Mouse (Mus musculus) heart, embryonic 13.5 days (tissue): ENCODE results near the gene Pnkp. TPM values are rescaled to one million over a fixed set of nuclear protein-coding genes. Genes with fewer than 3 reads are reported as not detected.

Experiments
- ATAC-seq: fragments of 200-750 bp; cut with Nextera tagmentation; 2 replicates; pipeline ENCODE4 v1.8.0; 2017; ENCODE audit warnings: moderate TSS enrichment; ENCODE audit not compliant: insufficient number of reproducible peaks, low FRiP score, low TSS enrichment; ENCODE audit errors: extremely low read depth
- H3K27ac ChIP-seq: fragments of 300-500 bp; sonication (generic); replicated peaks from 2 replicates; pipeline ENCODE4 v1.5.1; 2015; ENCODE audit warnings: moderate library complexity, mild to moderate bottlenecking, inconsistent platforms
- H3K27me3 ChIP-seq: fragments of 300-500 bp; sonication (generic); replicated peaks from 2 replicates; pipeline ENCODE4 v1.6.1; 2015; ENCODE audit warnings: mild to moderate bottlenecking, inconsistent platforms
- H3K36me3 ChIP-seq: fragments of 300-500 bp; sonication (generic); 2 replicates; pipeline ENCODE4 v1.6.1; 2015; ENCODE audit warnings: mild to moderate bottlenecking, inconsistent platforms
- H3K4me1 ChIP-seq: fragments of 300-500 bp; sonication (generic); 2 replicates; pipeline ENCODE4 v1.6.1; 2015; ENCODE audit warnings: inconsistent platforms
- H3K4me2 ChIP-seq: fragments of 300-500 bp; sonication (generic); 2 replicates; pipeline ENCODE4 v1.6.1; 2015; ENCODE audit warnings: inconsistent platforms, mild to moderate bottlenecking, moderate library complexity
- H3K4me3 ChIP-seq: fragments of 300-500 bp; sonication (generic); 2 replicates; pipeline ENCODE4 v1.5.1; 2015; ENCODE audit warnings: moderate library complexity, mild to moderate bottlenecking, inconsistent platforms
- H3K9ac ChIP-seq: fragments of 300-500 bp; sonication (generic); 2 replicates; pipeline ENCODE4 v1.6.1; 2015; ENCODE audit warnings: inconsistent platforms, mild to moderate bottlenecking, moderate library complexity
- H3K9me3 ChIP-seq: fragments of 300-500 bp; sonication (generic); 2 replicates; pipeline ENCODE4 v1.6.1; 2016; ENCODE audit warnings: inconsistent platforms
- WGBS: fragments of 180-500 bp; shearing (Covaris S2); methylation state at CpG from one replicate; pipeline ENCODE4 v1.1.7; 2015; ENCODE audit warnings: mixed read lengths; 5-methylcytosine and 5-hydroxymethylcytosine counted together
- polyA plus RNA-seq: library from polyadenylated mRNA; unstranded; fragments of >200 nt; fragmentation: Nextera tagmentation; extraction: Ambion mirVana; gene quantifications from 2 replicates; pipeline ENCODE4 v1.2.1, GENCODE M21; 2015

Pnkp gene
- polyA plus RNA-seq, 1 experiment from 2014 or later = 24.0 TPM

DNA sequence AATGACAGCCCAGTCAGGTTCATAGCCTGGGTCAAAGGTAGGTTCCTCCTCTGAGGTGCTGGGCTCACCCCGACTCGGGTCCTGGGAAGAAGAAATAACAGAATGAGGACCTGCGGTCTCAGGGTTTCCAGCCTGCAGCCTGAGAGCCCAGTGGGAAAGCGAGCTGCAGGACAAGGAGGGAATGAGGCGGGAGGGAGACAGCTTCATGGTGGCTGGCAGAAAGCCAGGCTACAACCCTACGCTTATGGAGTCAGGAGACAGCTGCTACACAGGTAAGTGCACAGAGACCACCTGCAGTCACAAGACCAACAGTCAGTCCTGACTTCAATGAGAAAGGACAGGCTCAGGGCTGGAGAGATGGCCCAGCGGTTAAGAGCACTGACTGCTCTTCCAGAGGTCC is 10.1 kb upstream of the Pnkp start:
- no peak overlapping the region for H3K4me2 ChIP-seq
- H3K27ac ChIP-seq = no peak overlapping the region
- peaks cover 25% of the 10 kb centered on the region for H3K4me1 ChIP-seq
- WGBS = 90% methylated on average over 7 of the region's 7 CpGs
- peak overlapping the region; percentile 8; the same call in 1 of the 2 replicates for H3K4me3 ChIP-seq
- H3K9me3 ChIP-seq = no peaks in the 10 kb centered on the region
- H3K9ac ChIP-seq = no peak overlapping the region
- no peak for ATAC-seq
- H3K27me3 ChIP-seq = 0 out of 2 replicates have a peak, but pooled peaks cover 5% of the 10 kb centered on the region
- H3K36me3 ChIP-seq = peaks cover 59% of the 10 kb centered on the region

GRCm38 (mm10) chr7:44847772-44848171 is 9.2 kb upstream of the Pnkp start:
- WGBS = 72% methylated on average over 5 of the region's 5 CpGs

GRCm38 (mm10) chr7:44848561-44849415 is 8.2 kb upstream of the Pnkp start, which contains the start of the genes Akt1s1 and Tbc1d17:
Gene Akt1s1 (plus strand): TSS chr7:44848991.
Gene Tbc1d17 (minus strand): TSS chr7:44849079.
- H3K36me3 ChIP-seq = peaks cover 53% of the 10 kb centered on the region
- ATAC-seq = peak; percentile 81
- under 1% methylated on average over 54 of the region's 54 CpGs for WGBS

More at GRCm38 (mm10) chr7:44847772-44848171, 9.2 kb upstream of the Pnkp start:
- ATAC-seq = no peak
- H3K27ac ChIP-seq = peak overlapping the region; percentile 99; the same call in 1 of the 2 replicates
- no peaks in the 10 kb centered on the region for H3K27me3 ChIP-seq
- peak overlapping the region; percentile 96 for H3K4me2 ChIP-seq
- peak overlapping the region; percentile 82 for H3K4me3 ChIP-seq
- peak overlapping the region; percentile 94 for H3K9ac ChIP-seq
- H3K4me1 ChIP-seq = peaks cover 32% of the 10 kb centered on the region
- H3K36me3 ChIP-seq = peaks cover 58% of the 10 kb centered on the region
- H3K9me3 ChIP-seq = no peaks in the 10 kb centered on the region

GRCm38 (mm10) chr7:44849416-44850111 is 7.4 kb upstream of the Pnkp start:
- peak; percentile 53; the same call in 1 of the 2 replicates for ATAC-seq
- peaks cover 47% of the 10 kb centered on the region for H3K4me1 ChIP-seq
- H3K9me3 ChIP-seq = no peaks in the 10 kb centered on the region
- H3K4me2 ChIP-seq = peak overlapping the region; percentile 96
- H3K27me3 ChIP-seq = no peaks in the 10 kb centered on the region
- WGBS = under 1% methylated on average over 41 of the region's 41 CpGs
- H3K27ac ChIP-seq = peak overlapping the region; percentile 99
- H3K9ac ChIP-seq = peak overlapping the region; percentile 94
- H3K36me3 ChIP-seq = peaks cover 46% of the 10 kb centered on the region
- H3K4me3 ChIP-seq = peak overlapping the region; percentile 82

More at GRCm38 (mm10) chr7:44848561-44849415, 8.2 kb upstream of the Pnkp start, which contains the start of the genes Akt1s1 and Tbc1d17:
- Histone ChIP-seq H3K4me2 (peak within 1 kb of the TSS; percentile 96), H3K27me3 (no peaks in the 10 kb centered on the region), H3K9me3 (no peaks in the 10 kb centered on the region), H3K9ac (peak within 1 kb of the TSS; percentile 94), H3K27ac (peak within 1 kb of the TSS; percentile 99), H3K4me3 (peak within 1 kb of the TSS; percentile 82), H3K4me1 (peaks cover 42% of the 10 kb centered on the region)

- under 1% methylated on average over 33 of the region's 33 CpGs for WGBS
- peak overlapping the region; percentile 96 for H3K4me2 ChIP-seq
- H3K36me3 ChIP-seq = peaks cover 40% of the 10 kb centered on the region
- ATAC-seq = no peak
- no peaks in the 10 kb centered on the region for H3K27me3 ChIP-seq
- H3K9me3 ChIP-seq = no peaks in the 10 kb centered on the region
- peak overlapping the region; percentile 99 for H3K27ac ChIP-seq
- peaks cover 52% of the 10 kb centered on the region for H3K4me1 ChIP-seq
- peak overlapping the region; percentile 82 for H3K4me3 ChIP-seq
- peak overlapping the region; percentile 94 for H3K9ac ChIP-seq
These were observed 6.8 kb upstream of the Pnkp start for GRCm38 (mm10) chr7:44850146-44850545.

- WGBS = 69% methylated on average over 8 of the region's 8 CpGs
- H3K27me3 ChIP-seq = no peaks in the 10 kb centered on the region
- H3K9me3 ChIP-seq = no peaks in the 10 kb centered on the region
- no peak for ATAC-seq
- peak overlapping the region; percentile 99 for H3K27ac ChIP-seq
- H3K36me3 ChIP-seq = peaks cover 31% of the 10 kb centered on the region
- peak overlapping the region; percentile 96 for H3K4me2 ChIP-seq
- H3K4me3 ChIP-seq = peak overlapping the region; percentile 82
- H3K9ac ChIP-seq = peak overlapping the region; percentile 94
- peaks cover 61% of the 10 kb centered on the region for H3K4me1 ChIP-seq
These were observed 5.9 kb upstream of the Pnkp start for GRCm38 (mm10) chr7:44850789-44851624.

DNA sequence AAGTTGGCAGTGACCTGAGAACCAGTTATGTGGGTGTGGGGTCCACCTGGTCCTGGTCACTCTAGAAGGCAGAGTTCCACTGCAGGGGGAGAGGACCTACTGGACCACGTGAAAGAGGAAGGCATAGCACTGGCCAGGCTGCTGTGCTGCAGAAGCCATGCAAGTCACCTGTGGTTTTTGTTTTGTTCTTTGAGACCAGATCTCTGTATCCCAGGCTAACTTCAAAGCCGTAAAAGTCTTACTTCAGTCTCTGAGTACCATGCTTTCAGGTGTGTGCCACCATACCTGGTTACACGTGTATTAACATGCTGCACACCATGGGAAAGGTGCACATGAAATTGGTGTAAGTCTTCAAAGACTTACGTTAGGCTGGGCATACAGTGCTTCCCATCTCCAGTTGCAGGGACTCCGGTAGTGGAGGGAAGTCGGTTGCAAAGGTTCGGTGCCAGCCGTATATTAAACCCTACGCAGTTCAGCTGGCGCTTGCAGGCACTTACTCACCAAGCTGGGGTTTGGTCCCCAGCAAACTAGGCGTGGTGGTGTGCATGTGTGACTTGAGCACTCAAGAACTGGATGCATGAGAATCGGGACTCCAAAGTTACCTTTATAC is 5.2 kb upstream of the Pnkp start:
- Histone ChIP-seq H3K4me2 (peak overlapping the region; percentile 96), H3K36me3 (peaks cover 24% of the 10 kb centered on the region), H3K27ac (no peak overlapping the region; the same call in 1 of the 2 replicates), H3K27me3 (no peaks in the 10 kb centered on the region), H3K4me3 (peak overlapping the region; percentile 82), H3K9me3 (no peaks in the 10 kb centered on the region), H3K4me1 (peaks cover 68% of the 10 kb centered on the region), H3K9ac (peak overlapping the region; percentile 94)
- no peak for ATAC-seq
- 87% methylated on average over 12 of the region's 12 CpGs for WGBS

GRCm38 (mm10) chr7:44852259-44853027 is 4.5 kb upstream of the Pnkp start:
- Histone ChIP-seq H3K4me3 (peak overlapping the region; percentile 15; the same call in 1 of the 2 replicates), H3K27me3 (no peaks in the 10 kb centered on the region), H3K4me2 (peak overlapping the region; percentile 87; the same call in 1 of the 2 replicates), H3K9me3 (no peaks in the 10 kb centered on the region), H3K4me1 (peaks cover 67% of the 10 kb centered on the region), H3K27ac (no peak overlapping the region), H3K9ac (peak overlapping the region; percentile 24; the same call in 1 of the 2 replicates), H3K36me3 (peaks cover 21% of the 10 kb centered on the region)
- WGBS = 84% methylated on average over 36 of the region's 36 CpGs
- ATAC-seq = no peak

- peaks cover 67% of the 10 kb centered on the region for H3K4me1 ChIP-seq
- WGBS = 93% methylated on average over 2 of the region's 2 CpGs
- ATAC-seq = no peak
- H3K4me2 ChIP-seq = peak overlapping the region; percentile 87
- 0 out of 2 replicates have a peak overlapping the region, but pooled peaks have one; percentile 24 for H3K9ac ChIP-seq
- no peak overlapping the region for H3K27ac ChIP-seq
- H3K36me3 ChIP-seq = peaks cover 21% of the 10 kb centered on the region
- no peaks in the 10 kb centered on the region for H3K9me3 ChIP-seq
- peak overlapping the region; percentile 55; the same call in 1 of the 2 replicates for H3K4me3 ChIP-seq
- no peaks in the 10 kb centered on the region for H3K27me3 ChIP-seq
These were observed 3.9 kb upstream of the Pnkp start for GRCm38 (mm10) chr7:44853065-44853464.
